In genomic region chr2:27038596-27038995, GRCm38 (mm10) we compare ENCODE assay signal across 8 mouse cellular contexts. TPM values are rescaled to one million over a fixed set of nuclear protein-coding genes. Genes with fewer than 3 reads are reported as not detected.
A peak's percentile ranks its signal among the peaks of the same experiment; 100 is the strongest.
DNase-seq lines count a peak whose midpoint lies in the region; ATAC-seq and TF ChIP-seq lines count a peak whose summit lies in the region.

No protein-coding gene starts in this region.

- no peaks in the 10 kb centered on the region for H3K4me1 ChIP-seq in heart, postnatal 0 days (ENCODE audit: control insufficient read depth, insufficient read depth)
- no peaks in the 10 kb centered on the region for H3K4me1 ChIP-seq in hindbrain, embryonic 13.5 days (replicated peaks)
- no peaks in the 10 kb centered on the region for H3K4me1 ChIP-seq in midbrain, embryonic 16.5 days (ENCODE audit: control insufficient read depth, insufficient read depth, low read length)
- no peaks in the 10 kb centered on the region for H3K4me1 ChIP-seq in stomach, embryonic 14.5 days (ENCODE audit: control insufficient read depth, insufficient read depth, low read length)

- no peak overlapping the region for H3K27ac ChIP-seq in heart, postnatal 0 days (ENCODE audit: low read depth)
- H3K27ac ChIP-seq in hindbrain, embryonic 13.5 days, result no peak overlapping the region
- H3K27ac ChIP-seq in midbrain, embryonic 16.5 days (ENCODE audit: low read length), result no peak overlapping the region
- no peak overlapping the region for H3K27ac ChIP-seq in stomach, embryonic 14.5 days (ENCODE audit: low read length)

- peak; percentile 97 for TF ChIP-seq CTCF in heart, postnatal 0 days (IDR thresholded peaks at IDR 0.05; ENCODE audit: low read depth)

- no peak overlapping the region for H3K4me2 ChIP-seq in heart, postnatal 0 days (ENCODE audit: low read depth, low read length)
- H3K4me2 ChIP-seq in hindbrain, embryonic 13.5 days, result no peak overlapping the region
- no peak overlapping the region for H3K4me2 ChIP-seq in midbrain, embryonic 16.5 days (ENCODE audit: low read length)
- no peak overlapping the region for H3K4me2 ChIP-seq in stomach, embryonic 14.5 days (replicated peaks; ENCODE audit: low read depth, low read length)

- no peak overlapping the region for H3K9ac ChIP-seq in heart, postnatal 0 days (replicated peaks; ENCODE audit: low read depth, low read length)
- H3K9ac ChIP-seq in hindbrain, embryonic 13.5 days, result no peak overlapping the region
- no peak overlapping the region for H3K9ac ChIP-seq in midbrain, embryonic 16.5 days (ENCODE audit: low read depth, low read length)
- H3K9ac ChIP-seq in stomach, embryonic 14.5 days (replicated peaks; ENCODE audit: low read depth, low read length), result no peak overlapping the region

- no peaks in the 10 kb centered on the region for H3K9me3 ChIP-seq in heart, postnatal 0 days (replicated peaks; ENCODE audit: control insufficient read depth, low read length)
- H3K9me3 ChIP-seq in hindbrain, embryonic 13.5 days, result no peaks in the 10 kb centered on the region
- no peaks in the 10 kb centered on the region for H3K9me3 ChIP-seq in midbrain, embryonic 16.5 days (replicated peaks; ENCODE audit: control insufficient read depth, low read length, poor library complexity, severe bottlenecking)
- no peaks in the 10 kb centered on the region for H3K9me3 ChIP-seq in stomach, embryonic 14.5 days (ENCODE audit: control insufficient read depth, low read depth, low read length)

- H3K36me3 ChIP-seq in heart, postnatal 0 days (replicated peaks; ENCODE audit: control insufficient read depth, insufficient read depth, low read length), result no peaks in the 10 kb centered on the region
- H3K36me3 ChIP-seq in hindbrain, embryonic 13.5 days, result no peaks in the 10 kb centered on the region
- no peaks in the 10 kb centered on the region for H3K36me3 ChIP-seq in midbrain, embryonic 16.5 days (ENCODE audit: control insufficient read depth, insufficient read depth, low read length)
- H3K36me3 ChIP-seq in stomach, embryonic 14.5 days (ENCODE audit: control insufficient read depth, insufficient read depth, low read length), result no peaks in the 10 kb centered on the region

- no peak for TF ChIP-seq EP300 in heart, postnatal 0 days (IDR thresholded peaks at IDR 0.05; ENCODE audit: low read depth)

- no peak overlapping the region for H3K4me3 ChIP-seq in heart, postnatal 0 days (ENCODE audit: low read depth, low read length)
- no peak overlapping the region for H3K4me3 ChIP-seq in hindbrain, embryonic 13.5 days
- no peak overlapping the region for H3K4me3 ChIP-seq in midbrain, embryonic 16.5 days (ENCODE audit: low read depth, low read length)
- no peak overlapping the region for H3K4me3 ChIP-seq in stomach, embryonic 14.5 days (ENCODE audit: low read depth, low read length)

- no peaks in the 10 kb centered on the region for H3K27me3 ChIP-seq in heart, postnatal 0 days (ENCODE audit: control insufficient read depth, insufficient read depth, low read length)
- peaks cover 14% of the 10 kb centered on the region; the same call in 1 of the 2 replicates for H3K27me3 ChIP-seq in hindbrain, embryonic 13.5 days
- no peaks in the 10 kb centered on the region for H3K27me3 ChIP-seq in midbrain, embryonic 16.5 days (ENCODE audit: control insufficient read depth, insufficient read depth, low read depth, low read length)
- no peaks in the 10 kb centered on the region for H3K27me3 ChIP-seq in stomach, embryonic 14.5 days (ENCODE audit: control insufficient read depth, insufficient read depth, low read length)

- intact Hi-C loops in left cerebral cortex, postnatal 4 days (cut with DNase I), result loop anchor here (10.0 kb wide), 1 partner anchor 104 kb away; the partner anchor contains the start of genes Stkld1 and Surf4

- WGBS in heart, postnatal 0 days, result 0% methylated on average over 3 of the region's 3 CpGs
- WGBS in hindbrain, embryonic 13.5 days, result 3% methylated on average over 3 of the region's 3 CpGs
- WGBS in midbrain, embryonic 16.5 days, result 3% methylated on average over 3 of the region's 3 CpGs
- WGBS in stomach, embryonic 14.5 days, result 3% methylated on average over 3 of the region's 3 CpGs

- ATAC-seq in heart, postnatal 0 days (ENCODE audit: insufficient read depth, low read depth), result no peak
- ATAC-seq in hindbrain, embryonic 13.5 days (ENCODE audit: low FRiP score), result peak; percentile 58
- peak; percentile 38; the same call in 1 of the 2 replicates for ATAC-seq in midbrain, embryonic 16.5 days
- 0 out of 2 replicates have a peak, but pooled peaks have one; percentile 24 for ATAC-seq in stomach, embryonic 14.5 days (ENCODE audit: insufficient number of reproducible peaks, insufficient read depth, low FRiP score, low read depth)

- DNase-seq in heart, postnatal 0 days (ENCODE audit: low spot score), result no peak
- no peak for DNase-seq in heart, adult 11 months
- DNase-seq in adrenal gland, postnatal 10 days, result peak; percentile 82
- DNase-seq in embryo, embryonic 11.5 days (ENCODE audit: low read depth, low spot score), result peak; percentile 81
- DNase-seq in left cerebral cortex, postnatal 4 days, result peak; percentile 83

RNA-seq across cellular contexts. Expression of gene Slc2a6, which starts 10.8 kb away (rescaled TPM):
- 0.66 and 0.80 TPM in 2 replicates for total RNA-seq in heart, postnatal 0 days (2014; rRNA removed; ENCODE audit: low replicate concordance)
- polyA plus RNA-seq in heart, postnatal 0 days (2015; fragmentation: Nextera tagmentation; extraction: Ambion mirVana), result 0.10 and 0.14 TPM in 2 replicates
- total RNA-seq in adrenal gland, postnatal 10 days (2021), result 1 to 10 TPM; 1.2 to 1.7 TPM
- 5.5 and 6.1 TPM in 2 replicates for polyA plus RNA-seq in hindbrain, embryonic 13.5 days (2015; fragmentation: Nextera tagmentation; extraction: Ambion mirVana)
- 10 to 100 TPM; 23.3 to 27.5 TPM for total RNA-seq in left cerebral cortex, postnatal 4 days (2021)
- 9.8 and 12.8 TPM in 2 replicates for polyA plus RNA-seq in midbrain, embryonic 16.5 days (2015; fragmentation: Nextera tagmentation; extraction: Ambion mirVana)
- 0.84 and 1.7 TPM in 2 replicates for polyA plus RNA-seq in stomach, embryonic 14.5 days (2014; fragmentation: Nextera tagmentation; extraction: Ambion mirVana)

RNA-seq across cellular contexts. Expression of gene Cacfd1, which starts 28.9 kb away (rescaled TPM):
- total RNA-seq in heart, postnatal 0 days (2014; rRNA removed; ENCODE audit: low replicate concordance), result 11.9 and 26.6 TPM in 2 replicates
- 34.6 and 37.3 TPM in 2 replicates for polyA plus RNA-seq in heart, postnatal 0 days (2015; fragmentation: Nextera tagmentation; extraction: Ambion mirVana)
- 10 to 100 TPM; 40.6 to 42.0 TPM for total RNA-seq in adrenal gland, postnatal 10 days (2021)
- polyA plus RNA-seq in hindbrain, embryonic 13.5 days (2015; fragmentation: Nextera tagmentation; extraction: Ambion mirVana), result 117 and 125 TPM in 2 replicates
- 10 to 100 TPM; 73.1 to 80.5 TPM for total RNA-seq in left cerebral cortex, postnatal 4 days (2021)
- polyA plus RNA-seq in midbrain, embryonic 16.5 days (2015; fragmentation: Nextera tagmentation; extraction: Ambion mirVana), result 103 and 116 TPM in 2 replicates
- polyA plus RNA-seq in stomach, embryonic 14.5 days (2014; fragmentation: Nextera tagmentation; extraction: Ambion mirVana), result 59.2 and 62.6 TPM in 2 replicates

RNA-seq across cellular contexts. Expression of gene Mymk, which starts 33.4 kb away (rescaled TPM):
- not detected in 2 replicates for total RNA-seq in heart, postnatal 0 days (2014; rRNA removed; ENCODE audit: low replicate concordance)
- 0.08 and 0.10 TPM in 2 replicates for polyA plus RNA-seq in heart, postnatal 0 days (2015; fragmentation: Nextera tagmentation; extraction: Ambion mirVana)
- 1 to 10 TPM in 1 of 2 experiments, under 1 TPM in 1; 0.45 to 2.7 TPM for total RNA-seq in adrenal gland, postnatal 10 days (2021)
- 0.56 and 1.1 TPM in 2 replicates for polyA plus RNA-seq in hindbrain, embryonic 13.5 days (2015; fragmentation: Nextera tagmentation; extraction: Ambion mirVana)
- total RNA-seq in left cerebral cortex, postnatal 4 days (2021), result under 1 TPM in 1 of 2 experiments, not detected in 1; 0.42 TPM
- polyA plus RNA-seq in midbrain, embryonic 16.5 days (2015; fragmentation: Nextera tagmentation; extraction: Ambion mirVana), result 0.24 TPM in 1 of 2 replicates, not detected in the other
- not detected in 2 replicates for polyA plus RNA-seq in stomach, embryonic 14.5 days (2014; fragmentation: Nextera tagmentation; extraction: Ambion mirVana)

RNA-seq across cellular contexts. Expression of gene Adamtsl2, which starts 40.6 kb away (rescaled TPM):
- total RNA-seq in heart, postnatal 0 days (2014; rRNA removed; ENCODE audit: low replicate concordance), result 17.7 and 21.9 TPM in 2 replicates
- polyA plus RNA-seq in heart, postnatal 0 days (2015; fragmentation: Nextera tagmentation; extraction: Ambion mirVana), result 7.2 and 7.7 TPM in 2 replicates
- 10 to 100 TPM in 1 of 2 experiments, 1 to 10 TPM in 1; 8.1 to 15.9 TPM for total RNA-seq in adrenal gland, postnatal 10 days (2021)
- polyA plus RNA-seq in hindbrain, embryonic 13.5 days (2015; fragmentation: Nextera tagmentation; extraction: Ambion mirVana), result 7.6 and 8.9 TPM in 2 replicates
- total RNA-seq in left cerebral cortex, postnatal 4 days (2021), result 10 to 100 TPM; 23.8 to 25.1 TPM
- 10.6 and 10.8 TPM in 2 replicates for polyA plus RNA-seq in midbrain, embryonic 16.5 days (2015; fragmentation: Nextera tagmentation; extraction: Ambion mirVana)
- 2.1 and 3.2 TPM in 2 replicates for polyA plus RNA-seq in stomach, embryonic 14.5 days (2014; fragmentation: Nextera tagmentation; extraction: Ambion mirVana)

Comparison
In these comparisons a context has a peak if more than half of its experiments do, and no peak if none do; other contexts are left out.
1. DNase-seq: peak in adrenal gland, postnatal 10 days (single experiment), embryo, embryonic 11.5 days (single experiment) and left cerebral cortex, postnatal 4 days (single experiment); none in heart, postnatal 0 days (single experiment) and heart, adult 11 months (single experiment).